Mouse (Mus musculus): ENCODE measurements at regions not wholly inside any gene's neighbourhood (a gene's known extent, or its start where the extent isn't known, plus 50 kb on each side); places are given as distances from the start of the nearest gene placed in this dataset.

- Histone ChIP-seq H3K27ac (ENCODE audit: insufficient read depth, low read length) (no peak overlapping the region), H3K4me1 (ENCODE audit: control insufficient read depth, insufficient read depth, low read length) (no peaks in the 10 kb centered on the region), H3K4me3 (replicated peaks; ENCODE audit: insufficient read depth, low read depth, low read length) (no peak overlapping the region), H3K27me3 (ENCODE audit: control insufficient read depth, insufficient read depth, low read length) (no peaks in the 10 kb centered on the region)
- TF ChIP-seq CTCF (IDR thresholded peaks at IDR 0.05; ENCODE audit: borderline replicate concordance, insufficient read depth, low read depth, low read length) (no peak), POLR2A (IDR thresholded peaks at IDR 0.05; ENCODE audit: borderline replicate concordance, insufficient read depth, low read length) (no peak)
- 90% methylated on average over 9 of the region's 9 CpGs for WGBS
- DNase-seq, result no peak
These were observed 355.3 kb upstream of the Cdh4 start for GRCm38 (mm10) chr2:179086915-179087314.

GRCm38 (mm10) chr2:179091480-179091879 lies 350.8 kb upstream of the Cdh4 start:
- DNase-seq, result no peak
- no peaks in the 10 kb centered on the region for H3K27me3 ChIP-seq (ENCODE audit: control insufficient read depth, insufficient read depth, low read length)
- TF ChIP-seq CTCF (IDR thresholded peaks at IDR 0.05; ENCODE audit: borderline replicate concordance, insufficient read depth, low read depth, low read length) (no peak), POLR2A (IDR thresholded peaks at IDR 0.05; ENCODE audit: borderline replicate concordance, insufficient read depth, low read length) (no peak)
- no peaks in the 10 kb centered on the region for H3K4me1 ChIP-seq (ENCODE audit: control insufficient read depth, insufficient read depth, low read length)
- WGBS, result 46% methylated on average over 3 of the region's 3 CpGs
- H3K4me3 ChIP-seq (replicated peaks; ENCODE audit: insufficient read depth, low read depth, low read length), result no peak overlapping the region
- H3K27ac ChIP-seq (ENCODE audit: insufficient read depth, low read length), result no peak overlapping the region

- H3K4me3 ChIP-seq (replicated peaks; ENCODE audit: insufficient read depth, low read depth, low read length), result no peak overlapping the region
- WGBS, result 6% methylated on average over 11 of the region's 11 CpGs
- no peaks in the 10 kb centered on the region for H3K4me1 ChIP-seq (ENCODE audit: control insufficient read depth, insufficient read depth, low read length)
- H3K27me3 ChIP-seq (ENCODE audit: control insufficient read depth, insufficient read depth, low read length), result no peaks in the 10 kb centered on the region
- no peak for TF ChIP-seq CTCF (IDR thresholded peaks at IDR 0.05; ENCODE audit: borderline replicate concordance, insufficient read depth, low read depth, low read length)
- no peak for TF ChIP-seq POLR2A (IDR thresholded peaks at IDR 0.05; ENCODE audit: borderline replicate concordance, insufficient read depth, low read length)
- no peak for DNase-seq
- no peak overlapping the region for H3K27ac ChIP-seq (ENCODE audit: insufficient read depth, low read length)
These were observed 348.2 kb upstream of the Cdh4 start for GRCm38 (mm10) chr2:179093996-179094395.

GRCm38 (mm10) chr2:179095981-179096380 lies 346.2 kb upstream of the Cdh4 start:
- TF ChIP-seq CTCF (IDR thresholded peaks at IDR 0.05; ENCODE audit: borderline replicate concordance, insufficient read depth, low read depth, low read length) (no peak), POLR2A (IDR thresholded peaks at IDR 0.05; ENCODE audit: borderline replicate concordance, insufficient read depth, low read length) (no peak)
- no peak for DNase-seq
- WGBS, result 97% methylated on average over 3 of the region's 3 CpGs
- Histone ChIP-seq H3K27me3 (ENCODE audit: control insufficient read depth, insufficient read depth, low read length) (no peaks in the 10 kb centered on the region), H3K4me3 (replicated peaks; ENCODE audit: insufficient read depth, low read depth, low read length) (no peak overlapping the region), H3K4me1 (ENCODE audit: control insufficient read depth, insufficient read depth, low read length) (no peaks in the 10 kb centered on the region), H3K27ac (ENCODE audit: insufficient read depth, low read length) (no peak overlapping the region)

- Histone ChIP-seq H3K4me1 (ENCODE audit: control insufficient read depth, insufficient read depth, low read length) (no peaks in the 10 kb centered on the region), H3K27ac (ENCODE audit: insufficient read depth, low read length) (no peak overlapping the region), H3K27me3 (ENCODE audit: control insufficient read depth, insufficient read depth, low read length) (no peaks in the 10 kb centered on the region), H3K4me3 (replicated peaks; ENCODE audit: insufficient read depth, low read depth, low read length) (no peak overlapping the region)
- 50% methylated on average over 4 of the region's 4 CpGs for WGBS
- TF ChIP-seq POLR2A (IDR thresholded peaks at IDR 0.05; ENCODE audit: borderline replicate concordance, insufficient read depth, low read length) (no peak), CTCF (IDR thresholded peaks at IDR 0.05; ENCODE audit: borderline replicate concordance, insufficient read depth, low read depth, low read length) (no peak)
- no peak for DNase-seq
These were observed 345.4 kb upstream of the Cdh4 start for GRCm38 (mm10) chr2:179096861-179097260.

GRCm38 (mm10) chr2:179099783-179100182 lies 342.4 kb upstream of the Cdh4 start:
- DNase-seq, result no peak
- Histone ChIP-seq H3K4me1 (ENCODE audit: control insufficient read depth, insufficient read depth, low read length) (no peaks in the 10 kb centered on the region), H3K4me3 (replicated peaks; ENCODE audit: insufficient read depth, low read depth, low read length) (no peak overlapping the region), H3K27me3 (ENCODE audit: control insufficient read depth, insufficient read depth, low read length) (no peaks in the 10 kb centered on the region), H3K27ac (ENCODE audit: insufficient read depth, low read length) (no peak overlapping the region)
- TF ChIP-seq POLR2A (IDR thresholded peaks at IDR 0.05; ENCODE audit: borderline replicate concordance, insufficient read depth, low read length) (no peak), CTCF (IDR thresholded peaks at IDR 0.05; ENCODE audit: borderline replicate concordance, insufficient read depth, low read depth, low read length) (no peak)
- WGBS, result 87% methylated on average over 1 of the region's 1 CpGs

- DNase-seq, result no peak
- TF ChIP-seq CTCF (IDR thresholded peaks at IDR 0.05; ENCODE audit: borderline replicate concordance, insufficient read depth, low read depth, low read length), result no peak
- TF ChIP-seq POLR2A (IDR thresholded peaks at IDR 0.05; ENCODE audit: borderline replicate concordance, insufficient read depth, low read length), result no peak
- 70% methylated on average over 1 of the region's 1 CpGs for WGBS
These were observed 339.1 kb upstream of the Cdh4 start for GRCm38 (mm10) chr2:179103114-179103513.

GRCm38 (mm10) chr2:179112951-179113350 lies 329.3 kb upstream of the Cdh4 start:
- no peaks in the 10 kb centered on the region for H3K27me3 ChIP-seq (ENCODE audit: control insufficient read depth, insufficient read depth, low read length)
- H3K4me1 ChIP-seq (ENCODE audit: control insufficient read depth, insufficient read depth, low read length), result no peaks in the 10 kb centered on the region
- H3K27ac ChIP-seq (ENCODE audit: insufficient read depth, low read length), result no peak overlapping the region
- no peak for TF ChIP-seq POLR2A (IDR thresholded peaks at IDR 0.05; ENCODE audit: borderline replicate concordance, insufficient read depth, low read length)
- TF ChIP-seq CTCF (IDR thresholded peaks at IDR 0.05; ENCODE audit: borderline replicate concordance, insufficient read depth, low read depth, low read length), result no peak
- no peak overlapping the region for H3K4me3 ChIP-seq (replicated peaks; ENCODE audit: insufficient read depth, low read depth, low read length)
- 23% methylated on average over 5 of the region's 5 CpGs for WGBS
- no peak for DNase-seq

More at GRCm38 (mm10) chr2:179103114-179103513, 339.1 kb upstream of the Cdh4 start:
- H3K4me1 ChIP-seq (ENCODE audit: control insufficient read depth, insufficient read depth, low read length), result no peaks in the 10 kb centered on the region
- no peak overlapping the region for H3K4me3 ChIP-seq (replicated peaks; ENCODE audit: insufficient read depth, low read depth, low read length)
- no peak overlapping the region for H3K27ac ChIP-seq (ENCODE audit: insufficient read depth, low read length)
- H3K27me3 ChIP-seq (ENCODE audit: control insufficient read depth, insufficient read depth, low read length), result no peaks in the 10 kb centered on the region
